12 mouse cellular contexts compared by ENCODE assay signal in the genomic region with DNA sequence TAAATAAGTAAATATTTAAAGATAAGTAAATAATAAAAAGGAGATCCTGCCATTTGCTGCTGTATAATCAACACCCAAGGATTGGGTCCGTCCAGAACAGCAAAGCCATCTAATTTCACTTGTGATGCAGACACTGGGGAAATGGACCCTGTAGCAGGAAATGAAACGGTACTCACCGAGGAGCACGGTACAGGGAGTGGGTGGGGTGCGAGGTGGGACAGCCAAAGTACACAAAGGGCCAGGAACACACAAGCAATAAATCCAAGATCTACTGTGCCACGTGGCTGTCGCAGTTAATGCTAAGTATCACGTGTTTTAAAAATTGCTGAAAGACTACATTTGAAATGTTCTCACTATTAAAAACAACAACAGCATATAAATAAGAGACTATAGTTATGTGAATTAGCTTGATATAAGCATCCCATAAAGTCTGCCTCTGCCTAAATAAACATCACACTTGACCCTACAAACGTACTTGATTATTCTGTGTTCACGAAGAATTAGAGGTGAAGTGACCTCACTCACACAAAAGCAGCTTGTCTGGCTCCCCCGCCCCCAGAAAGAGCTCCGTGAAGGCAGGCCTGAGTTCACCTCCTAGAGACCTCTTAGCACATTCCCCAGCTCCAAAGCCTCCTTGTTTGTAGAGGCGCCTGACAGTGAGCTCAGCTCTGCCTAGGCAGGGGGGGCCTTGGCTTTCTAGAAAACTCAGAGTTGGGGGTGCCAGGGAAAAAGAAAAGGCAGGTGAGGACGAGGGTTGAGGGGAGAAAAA.
DNase-seq lines count a peak whose midpoint lies in the region; ATAC-seq lines count a peak whose summit lies in the region.
"Had no signal": no experiment of that assay in that cellular context is flagged by ENCODE, and none has a peak within 500 bp of the region (broad histone marks: within the 10 kb centered on the region; RNA-seq: fewer than 3 reads in every experiment).

No protein-coding gene starts in this region.

- H3K4me3 ChIP-seq in heart, embryonic 16.5 days (ENCODE audit: low read length): no peak overlapping the region
- no peak overlapping the region for H3K4me3 ChIP-seq in stomach, embryonic 14.5 days (ENCODE audit: low read depth, low read length)
- H3K4me3 ChIP-seq: forebrain, embryonic 13.5 days; midbrain, embryonic 12.5 days had no signal

- H3K9ac ChIP-seq in heart, embryonic 16.5 days (ENCODE audit: low read length): no peak overlapping the region
- no peak overlapping the region for H3K9ac ChIP-seq in stomach, embryonic 14.5 days (replicated peaks; ENCODE audit: low read depth, low read length)
- H3K9ac ChIP-seq: forebrain, embryonic 13.5 days; midbrain, embryonic 12.5 days had no signal

- H3K36me3 ChIP-seq in heart, embryonic 16.5 days (ENCODE audit: control insufficient read depth, insufficient read depth): no peaks in the 10 kb centered on the region
- H3K36me3 ChIP-seq in stomach, embryonic 14.5 days (ENCODE audit: control insufficient read depth, insufficient read depth, low read length): no peaks in the 10 kb centered on the region
- H3K36me3 ChIP-seq: midbrain, embryonic 12.5 days had no signal

- H3K27me3 ChIP-seq in heart, embryonic 16.5 days (ENCODE audit: control insufficient read depth, insufficient read depth, low read length): no peaks in the 10 kb centered on the region
- no peaks in the 10 kb centered on the region for H3K27me3 ChIP-seq in stomach, embryonic 14.5 days (ENCODE audit: control insufficient read depth, insufficient read depth, low read length)
- H3K27me3 ChIP-seq: midbrain, embryonic 12.5 days had no signal

- ATAC-seq in heart, embryonic 16.5 days (replicated peaks; ENCODE audit: extremely low read depth, insufficient read depth, low FRiP score): no peak
- peak; percentile 70 for ATAC-seq in stomach, embryonic 14.5 days (ENCODE audit: insufficient number of reproducible peaks, insufficient read depth, low FRiP score, low read depth)
- ATAC-seq: CD4-positive, CD25-positive, alpha-beta regulatory T cell, adult 4 months; forebrain, embryonic 13.5 days had no signal

- no peak overlapping the region for H3K4me2 ChIP-seq in heart, embryonic 16.5 days (ENCODE audit: low read depth, low read length)
- no peak overlapping the region for H3K4me2 ChIP-seq in stomach, embryonic 14.5 days (replicated peaks; ENCODE audit: low read depth, low read length)
- H3K4me2 ChIP-seq: forebrain, embryonic 13.5 days; midbrain, embryonic 12.5 days had no signal

- peaks cover 4% of the 10 kb centered on the region; the same call in 1 of the 2 replicates for H3K4me1 ChIP-seq in heart, embryonic 16.5 days (ENCODE audit: control insufficient read depth, insufficient read depth, low read length)
- peaks cover 5% of the 10 kb centered on the region; the same call in 1 of the 2 replicates for H3K4me1 ChIP-seq in stomach, embryonic 14.5 days (ENCODE audit: control insufficient read depth, insufficient read depth, low read length)
- H3K4me1 ChIP-seq: forebrain, embryonic 13.5 days; midbrain, embryonic 12.5 days had no signal

- no peak for DNase-seq in heart, postnatal 25 days (ENCODE audit: low spot score)
- DNase-seq in lung, postnatal 10 days: peak; percentile 38
- no peak for DNase-seq in lung, adult 18-20 months
- peak; percentile 10 for DNase-seq in forelimb bud, embryonic 11.5 days (ENCODE audit: low read depth, low spot score)
- DNase-seq in cerebellum, adult 11 months: no peak
- no peak for DNase-seq in gastrocnemius, postnatal 4 days (ENCODE audit: low spot score in 2 of 2)
- DNase-seq: cerebellum, adult 9-11 months had no signal

- no peaks in the 10 kb centered on the region for H3K9me3 ChIP-seq in heart, embryonic 16.5 days (replicated peaks; ENCODE audit: control insufficient read depth, low read length)
- no peaks in the 10 kb centered on the region; the same call in 1 of the 2 replicates for H3K9me3 ChIP-seq in stomach, embryonic 14.5 days (ENCODE audit: control insufficient read depth, low read depth, low read length)

- peak overlapping the region; percentile 62 for H3K27ac ChIP-seq in heart, embryonic 16.5 days (ENCODE audit: low read length)
- H3K27ac ChIP-seq in stomach, embryonic 14.5 days (ENCODE audit: low read length): peak overlapping the region; percentile 41; the same call in 1 of the 2 replicates
- H3K27ac ChIP-seq: forebrain, embryonic 13.5 days; midbrain, embryonic 12.5 days had no signal

- intact Hi-C loops in heart, postnatal 25 days (cut with DNase I): no loop called here

- 56% methylated on average over 14 of the region's 14 CpGs for WGBS in heart, embryonic 16.5 days
- 42% methylated on average over 14 of the region's 14 CpGs for WGBS in stomach, embryonic 14.5 days

Comparison
In these comparisons a context has a peak if more than half of its experiments do, and no peak if none do; other contexts are left out.
1. DNase-seq: peak in lung, postnatal 10 days (single experiment) and forelimb bud, embryonic 11.5 days (single experiment); none in heart, postnatal 25 days (single experiment), lung, adult 18-20 months (0 of 2), cerebellum, adult 11 months (single experiment) and gastrocnemius, postnatal 4 days (0 of 2).